Mouse (Mus musculus): ENCODE measurements around the gene Bmx. TPM values are rescaled to one million over a fixed set of nuclear protein-coding genes. Genes with fewer than 3 reads are reported as not detected.

Bmx gene
- polyA plus RNA-seq, 1 experiment from 2014 or later = 0.47 TPM

DNA sequence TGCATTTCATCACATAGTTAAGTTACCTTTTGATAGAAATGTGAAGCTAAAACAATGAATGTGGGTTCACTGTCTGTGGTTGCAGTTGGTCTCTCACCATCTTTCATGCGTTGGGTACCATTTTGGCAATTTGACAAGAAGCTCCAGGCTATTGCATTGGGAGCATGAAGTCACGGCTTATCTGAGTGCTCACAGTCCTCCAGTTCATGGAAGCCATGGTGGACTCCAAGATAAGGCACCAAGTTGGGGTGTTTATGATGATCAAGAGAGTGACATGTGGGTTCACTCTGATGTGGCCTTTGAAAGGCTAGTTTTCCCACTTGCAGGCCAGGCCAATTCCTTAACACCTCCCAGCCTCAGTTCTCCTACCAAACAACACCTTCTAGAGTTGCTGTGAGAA lies 60.3 kb downstream of the Bmx start:
- H3K27ac ChIP-seq (ENCODE audit: low read depth) = no peak overlapping the region
- H3K9me3 ChIP-seq (ENCODE audit: control insufficient read depth, low read length) = no peaks in the 10 kb centered on the region
- no peak overlapping the region for H3K9ac ChIP-seq (ENCODE audit: low read length)
- no peak overlapping the region for H3K4me3 ChIP-seq (ENCODE audit: low read depth, low read length)
- DNase-seq (ENCODE audit: low spot score) = no peak
- no peaks in the 10 kb centered on the region for H3K27me3 ChIP-seq (replicated peaks; ENCODE audit: control insufficient read depth, insufficient read depth, low read length)
- ATAC-seq (replicated peaks; ENCODE audit: low FRiP score, low TSS enrichment, low read depth) = no peak
- H3K4me1 ChIP-seq (replicated peaks; ENCODE audit: control insufficient read depth, insufficient read depth, low read length) = no peaks in the 10 kb centered on the region
- H3K36me3 ChIP-seq (ENCODE audit: control insufficient read depth, insufficient read depth, low read length) = no peaks in the 10 kb centered on the region
- 90% methylated on average over 2 of the region's 2 CpGs for WGBS
- H3K4me2 ChIP-seq (ENCODE audit: low read length) = no peak overlapping the region

- no peak overlapping the region for H3K4me3 ChIP-seq (ENCODE audit: low read depth, low read length)
- DNase-seq (ENCODE audit: low spot score) = no peak
- no peak overlapping the region for H3K9ac ChIP-seq (ENCODE audit: low read length)
- H3K27me3 ChIP-seq (replicated peaks; ENCODE audit: control insufficient read depth, insufficient read depth, low read length) = no peaks in the 10 kb centered on the region
- ATAC-seq (replicated peaks; ENCODE audit: low FRiP score, low TSS enrichment, low read depth) = no peak
- H3K27ac ChIP-seq (ENCODE audit: low read depth) = no peak overlapping the region
- H3K4me2 ChIP-seq (ENCODE audit: low read length) = no peak overlapping the region
- no peaks in the 10 kb centered on the region for H3K36me3 ChIP-seq (ENCODE audit: control insufficient read depth, insufficient read depth, low read length)
- H3K4me1 ChIP-seq (replicated peaks; ENCODE audit: control insufficient read depth, insufficient read depth, low read length) = no peaks in the 10 kb centered on the region
- no peaks in the 10 kb centered on the region for H3K9me3 ChIP-seq (ENCODE audit: control insufficient read depth, low read length)
These were observed 68.1 kb downstream of the Bmx start for GRCm38 (mm10) chrX:164189880-164190279.

DNA sequence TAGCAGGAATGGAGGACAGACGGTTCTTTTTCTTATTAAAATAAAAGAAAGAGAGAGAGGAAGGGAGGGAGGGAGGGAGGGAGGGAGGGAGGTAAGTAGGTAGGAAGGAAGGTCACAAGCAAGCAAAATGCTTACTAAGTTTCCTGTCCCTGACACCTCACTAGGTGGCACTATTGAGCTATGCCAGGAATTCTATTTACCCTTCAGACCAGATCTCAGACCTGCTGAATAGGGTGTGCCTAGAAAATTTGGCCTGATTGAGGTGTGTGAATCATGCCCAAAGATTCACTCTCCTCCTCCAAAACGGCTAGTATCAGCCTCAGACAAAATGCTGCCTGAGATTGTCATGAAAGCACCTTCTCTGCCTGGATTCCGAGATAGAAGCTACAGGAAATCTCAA lies 74.1 kb downstream of the Bmx start:
- no peak for ATAC-seq (replicated peaks; ENCODE audit: low FRiP score, low TSS enrichment, low read depth)
- H3K36me3 ChIP-seq (ENCODE audit: control insufficient read depth, insufficient read depth, low read length) = no peaks in the 10 kb centered on the region
- no peak overlapping the region for H3K4me3 ChIP-seq (ENCODE audit: low read depth, low read length)
- DNase-seq (ENCODE audit: low spot score) = peak; percentile 54
- WGBS = 28% methylated on average over 3 of the region's 3 CpGs
- H3K4me1 ChIP-seq (replicated peaks; ENCODE audit: control insufficient read depth, insufficient read depth, low read length) = no peaks in the 10 kb centered on the region
- no peak overlapping the region for H3K4me2 ChIP-seq (ENCODE audit: low read length)
- no peaks in the 10 kb centered on the region for H3K27me3 ChIP-seq (replicated peaks; ENCODE audit: control insufficient read depth, insufficient read depth, low read length)
- H3K27ac ChIP-seq (ENCODE audit: low read depth) = no peak overlapping the region
- H3K9ac ChIP-seq (ENCODE audit: low read length) = no peak overlapping the region
- no peaks in the 10 kb centered on the region for H3K9me3 ChIP-seq (ENCODE audit: control insufficient read depth, low read length)

DNA sequence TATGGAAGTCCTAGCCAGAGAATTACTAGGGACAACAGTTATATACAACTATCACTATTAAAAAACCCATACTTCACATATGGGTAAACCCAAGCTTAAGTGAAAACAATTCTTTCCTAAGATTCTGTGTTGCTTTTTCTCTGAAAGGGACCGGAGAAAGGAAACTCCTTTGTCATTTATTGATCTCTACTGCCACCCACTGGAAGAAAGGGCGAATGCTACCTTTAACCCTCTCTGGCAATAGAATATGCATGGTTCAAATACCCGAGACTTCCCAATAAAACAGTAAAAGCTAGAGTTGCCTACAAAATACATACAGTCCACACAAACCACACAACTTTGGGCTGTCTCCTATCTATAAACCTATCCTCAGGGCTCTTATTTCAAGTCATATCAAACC lies 78.2 kb downstream of the Bmx start:
- WGBS = 12% methylated on average over 3 of the region's 3 CpGs
- Histone ChIP-seq H3K4me3 (ENCODE audit: low read depth, low read length) (no peak overlapping the region), H3K27me3 (replicated peaks; ENCODE audit: control insufficient read depth, insufficient read depth, low read length) (0 out of 2 replicates have a peak, but pooled peaks cover 3% of the 10 kb centered on the region), H3K36me3 (ENCODE audit: control insufficient read depth, insufficient read depth, low read length) (no peaks in the 10 kb centered on the region), H3K4me2 (ENCODE audit: low read length) (no peak overlapping the region), H3K27ac (ENCODE audit: low read depth) (no peak overlapping the region), H3K4me1 (replicated peaks; ENCODE audit: control insufficient read depth, insufficient read depth, low read length) (no peaks in the 10 kb centered on the region), H3K9ac (ENCODE audit: low read length) (no peak overlapping the region), H3K9me3 (ENCODE audit: control insufficient read depth, low read length) (no peaks in the 10 kb centered on the region)
- ATAC-seq (replicated peaks; ENCODE audit: low FRiP score, low TSS enrichment, low read depth) (no peak), DNase-seq (ENCODE audit: low spot score) (peak; percentile 53)

- Histone ChIP-seq H3K36me3 (ENCODE audit: control insufficient read depth, insufficient read depth, low read length) (no peaks in the 10 kb centered on the region), H3K4me3 (ENCODE audit: low read depth, low read length) (no peak overlapping the region), H3K27me3 (replicated peaks; ENCODE audit: control insufficient read depth, insufficient read depth, low read length) (0 out of 2 replicates have a peak, but pooled peaks cover 3% of the 10 kb centered on the region), H3K4me2 (ENCODE audit: low read length) (no peak overlapping the region), H3K27ac (ENCODE audit: low read depth) (no peak overlapping the region), H3K9ac (ENCODE audit: low read length) (no peak overlapping the region), H3K4me1 (replicated peaks; ENCODE audit: control insufficient read depth, insufficient read depth, low read length) (no peaks in the 10 kb centered on the region), H3K9me3 (ENCODE audit: control insufficient read depth, low read length) (no peaks in the 10 kb centered on the region)
- 74% methylated on average over 2 of the region's 2 CpGs for WGBS
- DNase-seq (ENCODE audit: low spot score) (no peak), ATAC-seq (replicated peaks; ENCODE audit: low FRiP score, low TSS enrichment, low read depth) (no peak)
These were observed 79.1 kb downstream of the Bmx start for GRCm38 (mm10) chrX:164178856-164179255.

DNA sequence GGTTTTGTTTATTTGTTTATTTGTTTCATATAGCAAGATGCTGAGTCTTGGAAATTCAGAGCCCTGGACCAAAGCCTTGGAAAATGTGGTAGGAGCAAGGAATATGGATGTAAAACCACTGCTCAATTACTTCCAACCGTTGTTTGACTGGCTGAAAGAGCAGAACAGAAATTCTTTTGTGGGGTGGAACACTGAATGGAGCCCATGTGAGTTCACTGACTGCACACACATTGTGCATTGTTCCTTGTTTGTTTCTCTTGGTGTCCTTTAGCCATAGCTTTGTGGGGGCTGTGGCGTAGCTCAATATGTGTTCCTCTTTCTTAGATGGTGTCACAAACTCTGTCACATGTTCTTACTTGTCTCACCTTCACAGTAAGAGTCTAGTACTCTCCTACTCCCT lies 82.2 kb downstream of the Bmx start:
- no peak overlapping the region for H3K4me2 ChIP-seq (ENCODE audit: low read length)
- no peak for DNase-seq (ENCODE audit: low spot score)
- no peak overlapping the region for H3K27ac ChIP-seq (ENCODE audit: low read depth)
- 0 out of 2 replicates have a peak, but pooled peaks cover 7% of the 10 kb centered on the region for H3K27me3 ChIP-seq (replicated peaks; ENCODE audit: control insufficient read depth, insufficient read depth, low read length)
- no peaks in the 10 kb centered on the region for H3K36me3 ChIP-seq (ENCODE audit: control insufficient read depth, insufficient read depth, low read length)
- WGBS = 78% methylated on average over 2 of the region's 2 CpGs
- ATAC-seq (replicated peaks; ENCODE audit: low FRiP score, low TSS enrichment, low read depth) = no peak
- H3K4me3 ChIP-seq (ENCODE audit: low read depth, low read length) = no peak overlapping the region
- no peaks in the 10 kb centered on the region for H3K4me1 ChIP-seq (replicated peaks; ENCODE audit: control insufficient read depth, insufficient read depth, low read length)
- no peak overlapping the region for H3K9ac ChIP-seq (ENCODE audit: low read length)
- H3K9me3 ChIP-seq (ENCODE audit: control insufficient read depth, low read length) = no peaks in the 10 kb centered on the region

DNA sequence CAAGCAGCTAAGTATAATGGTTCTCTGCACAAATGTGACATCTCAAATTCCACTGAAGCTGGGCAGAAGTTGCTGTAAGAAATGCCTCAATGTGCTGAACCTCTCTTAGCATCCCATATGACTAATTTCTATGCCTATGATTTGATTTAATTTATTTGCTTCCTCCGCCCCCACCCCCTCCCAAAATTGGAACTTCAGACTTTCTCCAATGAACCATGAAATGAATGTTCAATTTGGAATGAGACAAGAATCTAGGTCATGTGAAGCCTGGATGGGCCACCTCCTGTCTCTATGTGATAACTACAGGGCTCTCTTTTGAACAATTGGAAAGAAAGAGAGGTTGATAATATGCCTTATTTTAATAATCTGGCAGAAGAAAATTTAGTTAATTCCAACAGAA lies 82.7 kb downstream of the Bmx start:
- Histone ChIP-seq H3K27ac (ENCODE audit: low read depth) (no peak overlapping the region), H3K4me1 (replicated peaks; ENCODE audit: control insufficient read depth, insufficient read depth, low read length) (no peaks in the 10 kb centered on the region), H3K4me3 (ENCODE audit: low read depth, low read length) (no peak overlapping the region), H3K27me3 (replicated peaks; ENCODE audit: control insufficient read depth, insufficient read depth, low read length) (0 out of 2 replicates have a peak, but pooled peaks cover 7% of the 10 kb centered on the region), H3K9me3 (ENCODE audit: control insufficient read depth, low read length) (no peaks in the 10 kb centered on the region), H3K4me2 (ENCODE audit: low read length) (no peak overlapping the region), H3K9ac (ENCODE audit: low read length) (no peak overlapping the region), H3K36me3 (ENCODE audit: control insufficient read depth, insufficient read depth, low read length) (no peaks in the 10 kb centered on the region)
- ATAC-seq (replicated peaks; ENCODE audit: low FRiP score, low TSS enrichment, low read depth) (no peak), DNase-seq (ENCODE audit: low spot score) (no peak)
- 88% methylated on average over 1 of the region's 1 CpGs for WGBS

GRCm38 (mm10) chrX:164173880-164174279 lies 84.1 kb downstream of the Bmx start:
- H3K4me1 ChIP-seq (replicated peaks; ENCODE audit: control insufficient read depth, insufficient read depth, low read length) = no peaks in the 10 kb centered on the region
- H3K27me3 ChIP-seq (replicated peaks; ENCODE audit: control insufficient read depth, insufficient read depth, low read length) = 0 out of 2 replicates have a peak, but pooled peaks cover 12% of the 10 kb centered on the region
- H3K9me3 ChIP-seq (ENCODE audit: control insufficient read depth, low read length) = no peaks in the 10 kb centered on the region
- ATAC-seq (replicated peaks; ENCODE audit: low FRiP score, low TSS enrichment, low read depth) (no peak), DNase-seq (ENCODE audit: low spot score) (no peak)
- WGBS = 88% methylated on average over 4 of the region's 4 CpGs
- no peak overlapping the region for H3K4me3 ChIP-seq (ENCODE audit: low read depth, low read length)
- H3K4me2 ChIP-seq (ENCODE audit: low read length) = no peak overlapping the region
- H3K27ac ChIP-seq (ENCODE audit: low read depth) = no peak overlapping the region
- no peaks in the 10 kb centered on the region for H3K36me3 ChIP-seq (ENCODE audit: control insufficient read depth, insufficient read depth, low read length)
- H3K9ac ChIP-seq (ENCODE audit: low read length) = no peak overlapping the region

GRCm38 (mm10) chrX:164171034-164171433 lies 87.0 kb downstream of the Bmx start:
- H3K27ac ChIP-seq (ENCODE audit: low read depth) = no peak overlapping the region
- 55% methylated on average over 2 of the region's 2 CpGs for WGBS
- ATAC-seq (replicated peaks; ENCODE audit: low FRiP score, low TSS enrichment, low read depth) (no peak), DNase-seq (ENCODE audit: low spot score) (no peak)
- H3K9me3 ChIP-seq (ENCODE audit: control insufficient read depth, low read length) = no peaks in the 10 kb centered on the region
- H3K9ac ChIP-seq (ENCODE audit: low read length) = no peak overlapping the region
- 0 out of 2 replicates have a peak, but pooled peaks cover 14% of the 10 kb centered on the region for H3K27me3 ChIP-seq (replicated peaks; ENCODE audit: control insufficient read depth, insufficient read depth, low read length)
- no peak overlapping the region for H3K4me2 ChIP-seq (ENCODE audit: low read length)
- no peak overlapping the region for H3K4me3 ChIP-seq (ENCODE audit: low read depth, low read length)
- H3K4me1 ChIP-seq (replicated peaks; ENCODE audit: control insufficient read depth, insufficient read depth, low read length) = no peaks in the 10 kb centered on the region
- H3K36me3 ChIP-seq (ENCODE audit: control insufficient read depth, insufficient read depth, low read length) = no peaks in the 10 kb centered on the region

All from intestine, embryonic 14.5 days (tissue).